Mouse (Mus musculus): Measurements from ENCODE around the gene Avp.
A peak's percentile ranks its signal among the peaks of the same experiment; 100 is the strongest.

The Avp gene

DNA sequence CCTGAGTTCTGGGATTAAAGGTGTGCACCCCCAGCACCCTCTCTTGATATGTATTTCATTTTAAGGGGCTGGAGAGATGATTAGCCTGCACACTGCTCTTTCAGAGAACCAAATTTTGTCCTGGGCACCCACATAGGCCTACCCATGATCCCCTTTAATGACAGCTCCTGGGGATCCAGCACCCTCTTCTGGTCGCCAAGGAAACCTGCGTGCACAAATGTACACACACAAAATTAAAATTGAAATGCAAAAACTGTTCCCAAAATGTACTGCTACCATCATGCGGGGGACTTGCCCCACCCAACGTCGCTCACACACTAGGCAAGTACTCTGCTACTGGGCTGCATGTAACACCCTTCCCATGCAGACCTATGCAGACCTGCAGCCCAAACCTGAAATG lies 7.4 kb downstream of the Avp start:
- DNase-seq (ENCODE audit: low read depth, low spot score), result no peak

DNA sequence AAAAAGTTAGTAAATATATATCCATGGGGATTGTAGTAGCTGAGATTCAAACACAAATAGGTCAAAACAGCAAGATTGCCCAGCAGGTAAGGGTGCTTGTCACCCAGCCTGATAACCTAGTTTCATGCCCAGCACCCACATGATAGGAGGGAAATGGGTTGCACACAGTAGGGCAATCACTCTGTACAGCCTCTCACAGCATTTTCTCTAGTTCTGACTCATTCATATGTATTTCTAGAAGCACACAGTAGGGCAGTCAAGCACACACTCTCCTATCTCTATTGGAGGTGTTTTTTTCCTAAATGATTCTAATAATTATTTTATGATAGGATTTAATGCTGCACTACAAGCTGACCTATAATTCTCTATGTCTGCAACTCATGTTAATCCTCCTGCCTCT lies 12.4 kb downstream of the Avp start:
- DNase-seq (ENCODE audit: low read depth, low spot score), result no peak

DNA sequence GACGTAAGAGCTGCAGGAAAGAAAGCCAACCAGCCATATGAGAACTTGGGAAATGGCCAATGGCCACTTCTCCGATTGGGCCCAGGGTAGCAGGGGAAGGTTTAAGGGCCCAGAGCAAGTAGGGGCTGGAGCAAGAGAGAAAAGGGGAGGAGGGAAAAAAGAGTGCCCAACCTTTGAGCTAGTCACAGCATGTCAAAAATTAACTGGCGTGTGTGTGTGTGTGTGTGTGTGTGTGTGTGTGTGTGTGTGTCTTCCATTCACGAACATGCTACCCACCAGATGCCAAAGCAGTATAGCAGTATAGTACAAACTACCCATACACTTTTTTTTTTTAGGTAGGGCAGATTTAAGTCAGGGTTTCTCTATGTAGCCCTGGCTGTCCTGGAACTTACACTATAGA lies 13.4 kb downstream of the Avp start:
- no peak for DNase-seq (ENCODE audit: low read depth, low spot score)

DNA sequence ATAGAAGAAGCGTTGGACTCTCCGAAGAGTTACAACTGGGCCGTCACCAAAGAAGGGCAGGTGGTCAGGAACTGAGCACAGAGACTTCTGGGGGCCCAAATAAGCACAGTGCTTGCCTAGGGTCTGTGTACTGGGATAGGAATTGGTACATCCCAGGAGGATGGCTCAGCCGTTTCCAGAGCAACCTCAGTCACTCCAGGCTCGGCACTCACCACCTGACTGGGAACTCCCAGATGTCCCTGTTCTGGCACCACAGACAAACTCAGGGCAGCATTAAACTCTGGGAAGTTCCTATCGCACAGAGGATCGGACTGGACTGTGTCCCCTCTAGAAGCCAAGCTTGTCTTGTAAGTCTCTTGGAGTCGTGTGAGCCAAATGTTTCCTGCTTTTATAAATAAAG lies 17.4 kb downstream of the Avp start:
- DNase-seq (ENCODE audit: low read depth, low spot score), result no peak

DNA sequence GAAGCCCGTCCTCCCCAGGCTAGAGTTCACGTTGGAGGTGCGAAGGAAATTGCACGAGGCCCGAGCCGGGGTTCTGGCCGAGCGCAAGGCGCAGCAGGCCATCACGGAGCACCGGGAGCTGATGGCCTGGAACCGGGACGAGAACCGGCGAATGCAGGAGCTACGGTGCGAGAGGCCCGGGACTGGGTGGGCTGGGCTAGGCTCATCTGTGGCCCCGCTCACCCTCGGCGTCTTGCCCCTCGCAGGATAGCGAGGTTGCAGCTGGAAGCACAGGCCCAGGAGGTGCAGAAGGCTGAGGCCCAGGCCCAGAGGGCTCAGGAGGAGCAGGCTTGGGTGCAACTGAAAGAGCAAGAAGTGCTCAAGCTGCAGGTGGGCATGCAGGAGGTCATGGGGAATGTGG lies 18.3 kb downstream of the Avp start:
- no peak for DNase-seq (ENCODE audit: low read depth, low spot score)

DNA sequence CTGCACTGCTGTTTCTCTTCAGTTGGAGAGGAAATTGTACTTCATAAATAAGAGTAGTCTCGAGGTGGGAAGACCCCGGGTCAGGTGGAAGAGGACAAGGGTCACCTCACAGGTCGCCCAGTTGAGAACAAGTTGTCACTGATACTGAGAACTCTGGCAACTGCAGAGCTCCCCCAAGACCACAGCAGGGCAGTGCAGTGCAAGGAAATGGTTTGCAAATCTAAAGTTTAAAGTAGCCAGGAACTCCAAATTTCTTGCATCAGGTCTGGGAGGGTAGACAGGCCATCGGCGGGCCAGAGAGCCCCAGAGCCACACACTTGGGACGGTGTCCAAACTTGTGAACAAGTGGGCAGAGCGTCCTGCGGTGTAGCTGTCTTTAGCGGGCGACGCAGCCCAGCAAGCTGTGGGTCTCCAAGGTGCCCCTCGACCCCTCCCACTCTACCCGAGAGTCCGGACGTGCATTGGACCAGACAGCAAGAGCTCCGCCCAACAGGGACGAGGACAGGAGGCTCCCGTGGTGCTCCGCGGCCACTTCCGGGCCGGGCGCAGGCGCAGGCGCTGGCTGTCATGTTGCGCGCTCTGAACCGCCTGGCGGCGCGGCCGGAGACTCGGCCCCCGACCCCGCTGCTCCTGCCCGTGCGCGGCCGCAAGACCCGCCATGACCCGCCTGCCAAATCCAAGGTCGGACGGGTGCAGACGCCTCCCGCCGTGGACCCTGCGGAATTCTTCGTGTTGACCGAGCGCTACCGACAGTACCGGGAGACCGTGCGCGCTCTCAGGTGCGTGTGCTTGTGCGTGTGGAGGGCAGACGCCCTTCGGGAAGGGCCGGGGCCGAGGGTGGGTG lies 18.9 kb downstream of the Avp start, which contains the start of gene Mrps26:
Mrps26 (plus strand) TSS at position 531 of the 844 bp plus-strand sequence.
- DNase-seq (ENCODE audit: low read depth, low spot score), result peak; percentile 93

DNA sequence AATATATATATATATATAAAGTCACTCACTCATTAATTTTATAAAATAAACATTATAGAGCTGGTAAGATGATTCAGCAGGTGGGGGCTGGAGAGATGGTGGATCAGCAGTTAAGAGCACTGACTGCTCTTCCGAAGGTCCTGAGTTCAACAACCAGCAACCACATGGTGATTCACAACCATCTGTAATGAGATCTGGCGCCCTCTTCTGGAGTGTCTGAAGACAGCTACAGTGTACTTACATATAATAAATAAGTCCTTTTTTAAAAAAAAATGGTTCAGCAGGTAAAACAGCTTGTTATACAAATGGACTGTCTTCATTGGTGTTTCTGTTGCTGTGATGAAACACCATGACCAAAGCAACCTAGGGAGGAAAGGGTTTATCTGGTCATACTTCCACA lies 24.3 kb downstream of the Avp start:
- no peak for DNase-seq (ENCODE audit: low read depth, low spot score)

DNA sequence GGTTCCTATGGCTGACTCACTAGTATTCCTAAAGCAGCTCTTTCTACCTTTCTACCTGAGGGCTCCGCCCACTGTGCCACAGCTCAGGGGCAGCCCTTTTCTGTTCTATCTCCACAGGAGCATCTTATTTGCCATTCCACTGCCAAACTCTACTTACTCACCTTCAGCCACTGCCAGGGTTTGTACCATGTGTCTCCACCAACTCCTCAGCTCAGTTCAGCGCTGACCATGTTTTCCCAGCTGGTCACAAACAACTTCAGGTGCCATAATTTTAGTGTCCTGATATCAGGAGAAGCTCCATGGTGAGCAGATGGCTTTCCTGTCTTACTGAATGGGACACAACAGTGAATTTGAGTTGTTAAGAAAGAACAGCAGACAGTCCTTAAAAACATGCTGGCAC lies 24.9 kb downstream of the Avp start:
- DNase-seq (ENCODE audit: low read depth, low spot score), result no peak

DNA sequence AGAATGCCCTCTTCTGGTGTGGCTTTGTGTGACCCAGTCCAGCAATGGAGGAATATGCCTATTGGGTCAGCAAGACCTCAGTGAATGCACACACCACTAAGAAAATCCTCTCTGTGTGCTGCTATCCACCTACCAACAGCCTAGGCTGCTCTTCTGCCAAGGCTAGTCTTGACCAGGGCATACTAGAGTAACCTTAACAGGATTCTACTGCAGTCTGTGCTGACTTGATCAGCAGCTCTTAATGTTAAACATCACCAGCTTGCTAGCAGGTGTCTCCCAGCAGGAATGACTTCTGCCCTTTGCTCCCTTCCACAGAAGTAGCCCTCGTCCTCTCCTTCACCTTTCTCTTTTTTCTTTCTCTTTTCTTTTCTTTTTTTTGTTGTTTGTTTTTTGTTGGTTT lies 26.1 kb downstream of the Avp start:
- no peak for DNase-seq (ENCODE audit: low read depth, low spot score)

DNA sequence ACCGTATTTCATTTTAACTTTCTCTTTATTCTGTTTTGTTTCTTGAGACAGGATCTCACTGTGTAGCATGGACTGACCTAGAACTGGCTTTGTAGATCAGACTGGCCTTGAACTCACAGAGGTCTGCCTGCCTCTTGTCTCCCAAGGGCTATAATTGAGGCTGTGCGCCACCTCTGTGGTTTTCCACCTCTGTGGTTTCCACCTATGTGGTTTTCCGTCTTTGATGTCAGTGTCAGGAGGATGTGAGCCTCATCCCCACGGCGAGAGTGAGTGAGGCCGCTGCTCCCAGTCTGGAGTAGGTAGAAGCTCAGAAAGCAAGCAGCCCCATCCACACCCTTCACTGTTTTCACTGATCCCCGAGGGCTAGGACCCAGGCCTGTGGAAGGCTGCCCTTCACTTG lies 27.5 kb downstream of the Avp start:
- DNase-seq (ENCODE audit: low read depth, low spot score), result no peak

DNA sequence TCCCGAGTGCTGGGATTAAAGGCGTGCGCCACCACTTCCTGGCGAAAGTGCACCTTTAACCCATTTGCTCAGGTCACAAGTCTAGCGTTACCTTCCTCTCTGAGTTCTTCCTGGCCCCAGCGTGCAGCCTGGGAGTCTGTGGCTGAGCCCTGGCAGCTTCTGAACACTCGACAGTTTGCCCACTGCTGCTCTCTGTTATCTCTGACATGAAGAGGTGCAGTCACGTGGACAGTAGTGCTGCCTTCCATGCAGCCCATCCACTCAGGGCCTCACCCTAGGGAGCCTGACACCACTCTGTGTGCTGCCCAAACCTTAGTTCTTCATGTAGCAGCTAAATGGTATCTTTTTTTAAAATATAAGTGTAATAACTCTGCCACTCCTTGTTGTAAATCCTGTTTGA lies 35.4 kb downstream of the Avp start:
- no peak for DNase-seq (ENCODE audit: low read depth, low spot score)

DNA sequence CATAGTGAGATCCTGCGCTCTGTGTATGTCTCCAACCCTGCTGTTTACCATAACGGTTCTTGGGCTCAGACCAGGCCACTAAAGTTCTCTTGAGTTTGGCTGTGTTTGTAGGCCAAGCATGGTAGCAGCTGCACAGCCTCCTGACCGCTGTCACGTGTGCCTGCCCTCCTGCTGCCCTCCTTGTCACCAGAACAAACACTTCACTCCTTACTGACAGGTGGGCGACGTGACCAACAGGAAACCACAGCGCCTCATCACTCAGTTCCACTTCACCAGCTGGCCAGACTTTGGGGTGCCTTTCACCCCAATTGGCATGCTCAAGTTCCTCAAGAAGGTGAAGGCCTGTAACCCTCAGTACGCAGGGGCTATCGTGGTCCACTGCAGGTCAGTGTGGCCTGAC lies 42.1 kb downstream of the Avp start:
- no peak for DNase-seq (ENCODE audit: low read depth, low spot score)

DNA sequence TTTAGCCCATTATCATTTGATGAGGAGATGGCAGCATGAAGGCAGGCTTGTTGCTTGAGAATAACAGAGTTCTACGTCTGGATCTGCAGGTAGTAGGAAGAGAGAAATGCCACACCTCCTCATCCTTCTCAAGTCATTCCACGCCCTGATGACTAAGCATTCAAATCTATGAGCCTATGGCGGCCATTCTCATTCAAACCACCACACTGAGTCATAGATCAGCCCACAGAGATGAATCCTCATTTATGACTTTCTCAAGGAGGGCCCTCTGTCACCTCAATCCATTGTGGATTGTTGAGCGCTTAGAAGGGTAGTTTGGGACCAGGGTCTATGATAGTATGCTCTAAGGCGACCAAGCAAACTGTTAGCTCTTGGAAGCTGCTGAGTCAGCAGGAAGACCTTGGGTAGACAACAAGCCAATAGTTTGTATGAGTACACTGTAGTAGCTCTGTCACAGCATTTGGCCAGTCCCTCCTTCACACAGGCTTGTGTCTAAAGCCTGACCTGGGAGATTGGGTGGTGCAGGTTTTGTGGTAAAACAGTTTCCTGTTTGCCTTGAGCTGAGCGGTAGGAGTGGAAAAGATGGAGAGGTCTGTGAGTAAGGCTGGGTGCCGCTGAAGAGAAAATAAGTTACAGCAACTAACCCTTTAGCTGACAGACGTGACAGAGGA lies 43.3 kb downstream of the Avp start:
- DNase-seq (ENCODE audit: low read depth, low spot score), result no peak

DNA sequence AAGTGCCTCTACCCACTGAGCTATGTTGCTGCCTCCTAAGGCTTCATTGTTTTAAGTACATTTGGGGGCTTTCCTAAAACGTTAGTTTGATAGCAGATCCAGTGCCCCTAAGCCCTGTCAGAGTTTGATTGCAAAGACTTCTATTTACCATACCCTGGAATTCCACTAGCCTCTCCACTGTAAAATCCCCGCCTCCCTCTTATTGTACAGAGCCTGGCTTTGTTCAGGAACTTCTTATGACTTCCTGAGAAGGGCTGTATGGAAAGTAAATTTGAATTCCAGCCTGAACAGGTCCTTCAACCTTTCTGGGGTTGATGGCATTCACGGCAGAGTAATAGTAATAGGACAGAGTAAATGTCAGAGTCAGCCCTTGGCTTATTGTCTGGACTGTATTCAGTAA lies 45.5 kb downstream of the Avp start:
- no peak for DNase-seq (ENCODE audit: low read depth, low spot score)

DNA sequence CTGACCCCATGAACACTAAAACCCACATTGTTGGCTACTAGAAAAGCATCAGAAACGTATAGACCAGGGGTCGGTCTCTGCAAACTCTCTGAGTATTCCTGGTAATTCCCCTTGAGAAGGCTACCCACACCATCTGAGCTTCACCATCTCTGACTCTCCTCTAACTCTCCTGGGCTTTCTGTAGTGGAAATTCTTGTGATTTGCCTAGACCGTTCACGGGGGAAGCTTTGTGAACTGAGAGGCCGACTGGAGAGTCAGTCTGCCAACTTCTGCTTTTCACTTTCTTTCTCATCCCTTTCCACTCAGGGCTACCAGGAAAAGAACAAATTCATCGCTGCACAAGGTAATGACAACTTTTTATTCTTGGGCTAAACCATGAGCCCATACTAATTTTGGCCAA lies 47.3 kb downstream of the Avp start:
- no peak for DNase-seq (ENCODE audit: low read depth, low spot score)

DNA sequence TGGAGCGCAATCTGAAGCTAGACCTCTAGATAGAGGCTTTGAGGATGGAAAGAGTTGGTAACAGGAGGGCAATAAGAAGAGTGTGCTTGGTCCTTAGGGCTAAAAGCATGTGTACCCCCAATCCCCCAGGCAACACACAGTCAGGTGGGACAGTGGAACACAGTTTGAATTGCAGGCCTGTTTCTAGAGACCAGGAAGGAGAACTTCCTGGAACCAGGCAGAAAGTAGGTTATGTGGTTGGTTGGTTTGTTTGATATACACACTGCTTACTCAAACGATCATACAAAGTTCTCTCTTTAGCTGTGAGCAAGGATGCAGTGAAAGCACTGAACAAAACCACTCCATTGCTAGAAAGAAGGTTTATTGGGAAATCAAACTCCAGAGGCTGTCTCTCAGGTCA lies 50.2 kb downstream of the Avp start:
- DNase-seq (ENCODE audit: low read depth, low spot score), result no peak

Data from telencephalon, adult 2 months (tissue).